Mouse (Mus musculus): ENCODE measurements around the gene Agpat2. TPM values are rescaled to one million over a fixed set of nuclear protein-coding genes. Genes with fewer than 3 reads are reported as not detected.

Gene Agpat2
- total RNA-seq, 1 experiment from 2014 or later: 25.1 TPM

DNA sequence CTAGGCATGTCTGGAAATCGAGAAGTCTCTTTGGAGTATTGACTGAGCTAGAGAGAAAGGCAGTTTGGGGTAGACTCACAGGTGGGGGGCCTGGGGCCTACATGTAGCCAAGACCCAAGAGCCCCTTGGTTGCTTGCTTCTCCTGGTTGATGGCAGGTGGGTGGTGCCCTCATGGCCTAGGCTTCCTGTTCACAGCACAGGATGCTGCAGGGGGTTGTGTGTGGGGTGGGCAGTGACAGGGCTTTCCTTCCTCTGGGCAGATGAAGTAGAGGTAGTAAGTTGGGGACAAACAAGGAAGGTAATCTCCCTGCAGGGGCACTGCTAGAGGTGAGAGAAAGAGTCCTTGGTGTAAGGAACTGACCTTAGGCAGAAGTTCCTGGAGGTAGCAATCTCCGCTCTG lies 52.2 kb downstream of the Agpat2 start:
- no peak for ATAC-seq (replicated peaks; ENCODE audit: insufficient number of reproducible peaks, low FRiP score, low TSS enrichment, poor library complexity, severe bottlenecking)

DNA sequence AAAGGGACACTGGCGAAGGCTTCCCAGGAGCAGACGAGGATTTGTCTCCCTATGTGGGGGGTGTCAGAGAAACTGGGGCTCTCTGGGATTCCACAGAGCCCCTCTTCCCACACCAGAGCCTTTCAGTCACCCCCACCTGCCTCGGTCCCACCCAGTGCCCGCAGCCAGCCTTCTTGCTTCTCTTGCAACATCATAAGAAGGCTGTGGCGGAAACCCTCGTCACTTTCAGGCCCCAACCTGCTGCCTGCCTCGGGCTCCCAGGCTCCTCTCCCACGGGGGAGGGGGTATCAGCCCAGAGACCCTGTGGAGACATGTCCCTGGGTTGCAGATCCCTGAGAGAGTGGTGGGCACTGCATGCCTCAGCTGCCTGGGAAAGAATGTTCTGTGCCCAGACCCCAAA lies 52.8 kb downstream of the Agpat2 start:
- no peak for ATAC-seq (replicated peaks; ENCODE audit: insufficient number of reproducible peaks, low FRiP score, low TSS enrichment, poor library complexity, severe bottlenecking)

GRCm38 (mm10) chr2:26550777-26551176 lies 53.4 kb downstream of the Agpat2 start:
- no peak for ATAC-seq (replicated peaks; ENCODE audit: insufficient number of reproducible peaks, low FRiP score, low TSS enrichment, poor library complexity, severe bottlenecking)

DNA sequence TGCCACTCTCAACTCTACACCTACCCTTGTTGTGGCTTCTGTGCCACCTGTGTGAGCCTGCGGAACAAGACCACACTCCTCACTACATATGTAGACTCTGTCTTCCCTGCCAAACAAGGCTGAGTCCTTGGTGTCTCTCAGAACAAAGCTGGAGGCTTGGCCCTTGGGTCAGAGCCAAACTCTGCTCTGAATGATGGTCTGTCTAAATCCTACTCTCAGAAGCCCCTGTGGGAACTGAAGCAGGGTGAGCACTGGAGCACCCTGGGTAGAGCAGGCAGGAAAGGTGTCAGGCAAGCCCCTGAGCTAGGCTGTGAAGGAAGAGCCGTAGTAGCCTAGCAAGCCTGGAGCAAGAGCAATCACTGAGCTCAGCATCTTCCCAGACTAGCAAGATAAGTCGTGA lies 54.0 kb downstream of the Agpat2 start:
- no peak for ATAC-seq (replicated peaks; ENCODE audit: insufficient number of reproducible peaks, low FRiP score, low TSS enrichment, poor library complexity, severe bottlenecking)

- peak; percentile 87 for ATAC-seq (replicated peaks; ENCODE audit: insufficient number of reproducible peaks, low FRiP score, low TSS enrichment, poor library complexity, severe bottlenecking)
Measured at GRCm38 (mm10) chr2:26549801-26550200, 54.4 kb downstream of the Agpat2 start.

- no peak for ATAC-seq (replicated peaks; ENCODE audit: insufficient number of reproducible peaks, low FRiP score, low TSS enrichment, poor library complexity, severe bottlenecking)
Measured at GRCm38 (mm10) chr2:26547481-26547880, 56.7 kb downstream of the Agpat2 start.

GRCm38 (mm10) chr2:26544265-26544664 lies 60.0 kb downstream of the Agpat2 start:
- ATAC-seq (replicated peaks; ENCODE audit: insufficient number of reproducible peaks, low FRiP score, low TSS enrichment, poor library complexity, severe bottlenecking): no peak

DNA sequence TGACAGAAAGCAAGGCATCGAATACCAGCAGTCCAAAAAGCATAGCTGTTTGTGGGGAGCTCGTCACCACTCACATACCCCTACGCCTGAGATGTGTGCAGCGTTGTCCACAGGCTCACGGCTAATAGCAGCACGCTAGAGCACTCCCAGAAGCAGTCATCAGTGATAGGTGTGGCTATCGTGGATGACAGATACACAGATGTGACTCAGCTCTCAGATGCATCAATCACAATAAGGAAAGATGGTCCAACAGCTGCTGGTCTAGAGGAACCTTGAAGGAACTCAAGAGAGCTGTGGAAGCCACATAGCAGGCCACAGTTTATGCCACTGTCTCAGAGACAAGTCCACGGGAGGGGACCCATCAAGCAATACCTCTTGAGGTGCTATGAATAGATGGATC lies 60.4 kb downstream of the Agpat2 start:
- no peak for ATAC-seq (replicated peaks; ENCODE audit: insufficient number of reproducible peaks, low FRiP score, low TSS enrichment, poor library complexity, severe bottlenecking)

GRCm38 (mm10) chr2:26543155-26543554 lies 61.1 kb downstream of the Agpat2 start:
- ATAC-seq (replicated peaks; ENCODE audit: insufficient number of reproducible peaks, low FRiP score, low TSS enrichment, poor library complexity, severe bottlenecking): no peak

Other genes starting within 250 kb of the Agpat2 start
- gene Card9, start 243.5 kb downstream of the Agpat2 start, total RNA-seq (2017): 82.3 to 116 TPM (median 106 TPM) in 3 replicates
- 29.6 to 63.7 TPM (median 31.7 TPM) in 3 replicates for gene Snapc4, start 223.8 kb downstream of the Agpat2 start, total RNA-seq (2017)
- 83.7 to 122 TPM (median 118 TPM) in 3 replicates for gene Entr1, start 215.1 kb downstream of the Agpat2 start, total RNA-seq (2017)
- 54.9 to 68.4 TPM (median 59.0 TPM) in 3 replicates for gene Pmpca, start 215.1 kb downstream of the Agpat2 start, total RNA-seq (2017)
- gene Inpp5e, start 195.2 kb downstream of the Agpat2 start, total RNA-seq (2017): 6.1 to 17.0 TPM (median 8.7 TPM) in 3 replicates
- 40.0 to 69.7 TPM (median 50.1 TPM) in 3 replicates for gene Sec16a, start 159.2 kb downstream of the Agpat2 start, total RNA-seq (2017)
- 11.6 to 22.2 TPM (median 13.8 TPM) in 3 replicates for gene Notch1, start 87.8 kb downstream of the Agpat2 start, total RNA-seq (2017)
- not detected in 3 replicates for gene Egfl7, start 24.4 kb downstream of the Agpat2 start, total RNA-seq (2017)
- not detected in 3 replicates for gene Gm20532, start 17.8 kb downstream of the Agpat2 start, total RNA-seq (2017)
- gene Fam69b, start 24.0 kb upstream of the Agpat2 start, total RNA-seq (2017): 2.1 to 4.9 TPM in 2 of 3 replicates, not detected in the other
- 1.3 TPM in 1 of 3 replicates, not detected in the others for gene Lcn4, start 66.9 kb upstream of the Agpat2 start, total RNA-seq (2017)